Mouse (Mus musculus) embryonic facial prominence, embryonic 14.5 days (tissue): ENCODE data around the gene Tceal7. TPM values are rescaled to one million over a fixed set of nuclear protein-coding genes. Genes with fewer than 3 reads are reported as not detected.

Experiments
- ATAC-seq: fragments of 200-750 bp; cut with Nextera tagmentation; 2 replicates; pipeline ENCODE4 v1.8.0; 2017; ENCODE audit warnings: low read depth, moderate number of reproducible peaks, moderate TSS enrichment
- DNase-seq: peaks from one replicate; pipeline ENCODE4 v3.0.0-alpha.2; 2015; ENCODE audit warnings: low spot score
- H3K27ac ChIP-seq: fragments of 300-500 bp; sonication (generic); replicated peaks from 2 replicates; pipeline ENCODE4 v1.5.1; 2014; ENCODE audit warnings: low read depth, mild to moderate bottlenecking, low read length, moderate library complexity
- H3K27me3 ChIP-seq: fragments of 300-500 bp; sonication (generic); replicated peaks from 2 replicates; pipeline ENCODE4 v1.6.1; 2014; ENCODE audit warnings: low read length; ENCODE audit not compliant: control insufficient read depth, insufficient read depth
- H3K36me3 ChIP-seq: fragments of 300-500 bp; sonication (generic); 2 replicates; pipeline ENCODE4 v1.6.1; 2014; ENCODE audit warnings: low read length, mixed read lengths; ENCODE audit not compliant: control insufficient read depth, insufficient read depth
- H3K4me1 ChIP-seq: fragments of 300-500 bp; sonication (generic); 2 replicates; pipeline ENCODE4 v1.6.1; 2014; ENCODE audit warnings: antibody characterized with exemption, low read length; ENCODE audit not compliant: control insufficient read depth, insufficient read depth
- H3K4me2 ChIP-seq: fragments of 300-500 bp; sonication (generic); 2 replicates; pipeline ENCODE4 v1.6.1; 2014; ENCODE audit warnings: low read depth, mild to moderate bottlenecking, low read length, moderate library complexity, mixed read lengths
- H3K4me3 ChIP-seq: fragments of 300-500 bp; sonication (generic); 2 replicates; pipeline ENCODE4 v1.5.1; 2014; ENCODE audit warnings: low read depth, mild to moderate bottlenecking, low read length
- H3K9ac ChIP-seq: fragments of 300-500 bp; sonication (generic); 2 replicates; pipeline ENCODE4 v1.6.1; 2014; ENCODE audit warnings: low read depth, mild to moderate bottlenecking, low read length, moderate library complexity, mixed read lengths
- H3K9me3 ChIP-seq: fragments of 300-500 bp; sonication (generic); 2 replicates; pipeline ENCODE4 v1.6.1; 2016; ENCODE audit warnings: low read length; ENCODE audit not compliant: control insufficient read depth
- WGBS: fragments of 180-500 bp; shearing (Covaris S2); extraction: QIAGEN DNeasy Blood & Tissue Kit; methylation state at CpG from one replicate; pipeline ENCODE4 v1.1.7; 2014; 5-methylcytosine and 5-hydroxymethylcytosine counted together
- polyA plus RNA-seq: library from polyadenylated mRNA; unstranded; fragments of >200 nt; fragmentation: Nextera tagmentation; extraction: Ambion mirVana; gene quantifications from 2 replicates; pipeline ENCODE4 v1.2.1, GENCODE M21; 2014

Gene Tceal7
- polyA plus RNA-seq, 1 experiment from 2014 or later = 420 TPM

GRCm38 (mm10) chrX:136195193-136195944 is 19.2 kb upstream of the Tceal7 start:
- Histone ChIP-seq H3K27me3 (no peaks in the 10 kb centered on the region), H3K4me1 (no peaks in the 10 kb centered on the region), H3K4me2 (no peak overlapping the region), H3K9me3 (no peaks in the 10 kb centered on the region), H3K27ac (no peak overlapping the region), H3K9ac (no peak overlapping the region), H3K4me3 (no peak overlapping the region), H3K36me3 (no peaks in the 10 kb centered on the region)
- DNase-seq (no peak), ATAC-seq (no peak)
- WGBS = 80% methylated on average over 16 of the region's 16 CpGs

DNA sequence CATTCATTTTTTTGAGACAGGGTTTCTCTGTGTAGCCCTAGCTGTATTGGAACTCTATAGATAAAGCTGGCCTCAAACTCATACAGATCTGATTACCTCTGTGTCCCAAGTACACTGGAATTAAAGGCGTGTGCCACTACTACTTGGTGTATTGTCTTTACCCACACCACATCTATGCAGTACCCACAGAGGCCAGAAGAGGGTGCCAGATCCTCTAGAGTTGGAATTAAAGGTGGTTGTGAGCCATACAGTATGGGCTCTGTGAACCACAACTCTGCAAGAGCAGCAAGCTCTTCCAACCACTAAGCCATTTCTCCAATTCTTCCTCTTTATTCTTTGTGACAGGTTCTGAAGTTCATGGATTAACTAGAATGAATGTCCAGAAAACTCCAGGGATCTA is 17.7 kb upstream of the Tceal7 start:
- DNase-seq = no peak
- no peak overlapping the region for H3K27ac ChIP-seq
- no peaks in the 10 kb centered on the region for H3K4me1 ChIP-seq
- ATAC-seq = no peak
- H3K4me3 ChIP-seq = no peak overlapping the region
- 45% methylated on average over 1 of the region's 1 CpGs for WGBS
- H3K4me2 ChIP-seq = no peak overlapping the region
- H3K9me3 ChIP-seq = no peaks in the 10 kb centered on the region
- no peak overlapping the region for H3K9ac ChIP-seq
- H3K36me3 ChIP-seq = no peaks in the 10 kb centered on the region
- H3K27me3 ChIP-seq = no peaks in the 10 kb centered on the region; the same call in 1 of the 2 replicates

DNA sequence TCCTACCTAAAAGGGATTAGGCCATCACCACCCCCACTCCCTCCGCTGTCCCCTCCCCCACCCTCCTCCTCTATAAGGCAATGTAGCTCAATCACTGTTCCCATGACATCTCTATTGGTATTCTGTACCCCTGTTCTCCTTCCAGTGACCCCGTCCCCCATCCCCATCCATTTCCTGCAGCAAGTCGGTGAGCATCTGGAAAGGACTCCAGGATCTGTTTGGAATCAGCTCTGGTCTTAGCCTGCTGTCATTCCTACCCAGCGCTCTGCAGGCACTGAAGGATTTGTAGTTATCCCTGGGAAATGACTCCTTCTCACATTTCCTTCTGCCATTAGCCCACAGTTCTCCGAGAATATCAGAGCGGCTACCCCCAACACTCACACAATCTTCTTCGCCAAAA is 11.3 kb upstream of the Tceal7 start:
- DNase-seq = no peak
- H3K4me1 ChIP-seq = no peaks in the 10 kb centered on the region
- 0 out of 2 replicates have a peak overlapping the region, but pooled peaks have one; percentile 28 for H3K27ac ChIP-seq
- H3K27me3 ChIP-seq = no peaks in the 10 kb centered on the region; the same call in none of the 2 replicates
- ATAC-seq = no peak
- peak overlapping the region; percentile 62 for H3K4me2 ChIP-seq
- H3K4me3 ChIP-seq = peak overlapping the region; percentile 44
- H3K9ac ChIP-seq = peak overlapping the region; percentile 46; the same call in 1 of the 2 replicates
- WGBS = 32% methylated on average over 7 of the region's 7 CpGs
- H3K36me3 ChIP-seq = no peaks in the 10 kb centered on the region
- no peaks in the 10 kb centered on the region for H3K9me3 ChIP-seq

GRCm38 (mm10) chrX:136203664-136204066 is 10.9 kb upstream of the Tceal7 start, which contains the start of gene Tceal5:
Tceal5 (minus strand) TSS chrX:136203876.
- Histone ChIP-seq H3K4me2 (peak within 1 kb of the TSS; percentile 62), H3K9ac (peak within 1 kb of the TSS; percentile 46), H3K27ac (0 out of 2 replicates have a peak within 1 kb of the TSS, but pooled peaks have one; percentile 28), H3K36me3 (no peaks in the 10 kb centered on the region), H3K4me1 (no peaks in the 10 kb centered on the region), H3K9me3 (no peaks in the 10 kb centered on the region), H3K27me3 (no peaks in the 10 kb centered on the region; the same call in none of the 2 replicates), H3K4me3 (peak within 1 kb of the TSS; percentile 44)
- peak; percentile 78 for ATAC-seq
- 40% methylated on average over 9 of the region's 9 CpGs for WGBS
- peak; percentile 73 for DNase-seq

- H3K4me3 ChIP-seq = no peak overlapping the region
- H3K27me3 ChIP-seq = no peaks in the 10 kb centered on the region; the same call in none of the 2 replicates
- no peak overlapping the region for H3K27ac ChIP-seq
- H3K9ac ChIP-seq = no peak overlapping the region
- H3K4me1 ChIP-seq = no peaks in the 10 kb centered on the region
- no peaks in the 10 kb centered on the region for H3K9me3 ChIP-seq
- DNase-seq (no peak), ATAC-seq (no peak)
- no peak overlapping the region for H3K4me2 ChIP-seq
- no peaks in the 10 kb centered on the region for H3K36me3 ChIP-seq
- 78% methylated on average over 6 of the region's 6 CpGs for WGBS
Observed at GRCm38 (mm10) chrX:136204406-136204805, 10.2 kb upstream of the Tceal7 start.

DNA sequence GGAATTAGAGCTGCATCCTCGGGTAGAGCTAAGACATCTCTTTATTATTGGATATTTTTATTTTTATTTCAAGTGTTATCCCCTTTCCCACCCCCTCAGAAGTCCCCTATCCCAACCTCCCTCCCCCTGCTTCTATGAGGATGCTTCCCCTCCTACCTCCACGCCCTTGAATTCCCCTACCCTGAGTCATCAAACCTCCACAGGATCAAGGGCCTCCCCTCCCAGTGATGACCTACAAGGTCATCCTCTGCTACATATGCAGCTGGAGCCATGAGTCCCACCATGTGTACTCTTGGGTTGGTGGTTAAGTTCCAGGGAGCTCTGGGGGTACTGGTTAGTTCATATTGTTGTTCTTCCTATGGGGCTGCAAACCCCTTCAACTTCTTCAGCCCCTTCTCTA is 1.2 kb upstream of the Tceal7 start:
- Histone ChIP-seq H3K9ac (no peak overlapping the region), H3K4me3 (no peak overlapping the region)
- 61% methylated on average over 2 of the region's 2 CpGs for WGBS

GRCm38 (mm10) chrX:136216303-136216702 is 1.7 kb downstream of the Tceal7 start:
- no peak overlapping the region for H3K4me3 ChIP-seq
- DNase-seq (peak; percentile 46), ATAC-seq (no peak)
- 52% methylated on average over 1 of the region's 1 CpGs for WGBS
- H3K4me2 ChIP-seq = no peak overlapping the region
- H3K36me3 ChIP-seq = no peaks in the 10 kb centered on the region
- no peak overlapping the region for H3K9ac ChIP-seq
- H3K9me3 ChIP-seq = no peaks in the 10 kb centered on the region
- H3K4me1 ChIP-seq = no peaks in the 10 kb centered on the region
- no peaks in the 10 kb centered on the region for H3K27me3 ChIP-seq
- H3K27ac ChIP-seq = no peak overlapping the region

More for the DNA sequence above, 1.2 kb upstream of the Tceal7 start:
- H3K9me3 ChIP-seq = no peaks in the 10 kb centered on the region
- ATAC-seq (no peak), DNase-seq (no peak)
- H3K27me3 ChIP-seq = no peaks in the 10 kb centered on the region
- H3K36me3 ChIP-seq = no peaks in the 10 kb centered on the region
- H3K4me1 ChIP-seq = no peaks in the 10 kb centered on the region
- H3K4me2 ChIP-seq = no peak overlapping the region
- H3K27ac ChIP-seq = no peak overlapping the region

DNA sequence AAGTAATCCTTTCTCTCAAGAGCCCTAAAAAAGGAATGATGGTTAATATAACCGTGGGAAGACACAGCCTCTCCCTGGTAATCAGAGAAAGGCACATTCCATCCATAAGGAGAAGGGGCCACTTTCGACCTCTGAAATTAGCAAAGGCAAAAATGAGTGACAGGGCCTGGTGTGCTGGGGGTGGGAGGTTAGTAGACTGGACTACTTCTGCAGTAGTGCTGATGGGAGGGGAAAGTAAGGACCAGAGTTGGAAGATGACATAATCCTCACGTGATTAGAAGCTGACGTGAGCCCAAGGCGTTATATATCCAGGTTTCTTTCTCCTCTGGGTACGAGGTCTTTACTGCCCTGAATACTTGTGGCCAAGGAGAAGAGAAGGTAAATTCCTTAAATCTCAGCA is 9.1 kb downstream of the Tceal7 start:
- H3K4me3 ChIP-seq = no peak overlapping the region
- DNase-seq = peak; percentile 28
- no peak overlapping the region for H3K9ac ChIP-seq
- H3K27ac ChIP-seq = no peak overlapping the region
- H3K4me2 ChIP-seq = no peak overlapping the region
- H3K36me3 ChIP-seq = no peaks in the 10 kb centered on the region
- 63% methylated on average over 6 of the region's 6 CpGs for WGBS
- no peaks in the 10 kb centered on the region for H3K9me3 ChIP-seq
- peaks cover 5% of the 10 kb centered on the region for H3K27me3 ChIP-seq
- peak; percentile 47; the same call in 1 of the 2 replicates for ATAC-seq
- no peaks in the 10 kb centered on the region for H3K4me1 ChIP-seq

DNA sequence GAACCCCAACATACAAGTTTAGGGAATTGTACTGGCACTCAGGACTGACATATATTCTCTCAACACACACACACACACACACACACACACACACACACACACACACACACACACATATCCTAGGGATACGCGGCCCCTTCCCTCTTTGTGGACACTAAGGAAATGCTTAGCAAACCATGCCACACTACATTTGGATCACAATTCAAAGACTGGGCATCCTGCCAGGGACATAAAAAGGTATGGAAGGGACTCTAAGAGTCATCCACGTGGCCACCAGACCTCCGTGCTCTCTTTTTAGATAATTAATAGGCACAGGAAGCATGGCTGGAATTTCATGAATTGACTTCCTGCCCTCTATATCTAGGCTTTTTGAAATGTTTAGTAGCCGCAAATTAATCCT is 13.2 kb downstream of the Tceal7 start:
- DNase-seq = peak; percentile 44
- no peak for ATAC-seq
- no peaks in the 10 kb centered on the region for H3K36me3 ChIP-seq
- no peaks in the 10 kb centered on the region for H3K9me3 ChIP-seq
- no peak overlapping the region for H3K27ac ChIP-seq
- H3K27me3 ChIP-seq = peaks cover 5% of the 10 kb centered on the region
- H3K9ac ChIP-seq = no peak overlapping the region
- WGBS = 48% methylated on average over 5 of the region's 5 CpGs
- no peak overlapping the region for H3K4me2 ChIP-seq
- no peaks in the 10 kb centered on the region for H3K4me1 ChIP-seq
- no peak overlapping the region for H3K4me3 ChIP-seq
